ENCODE assay signal across 11 mouse cellular contexts in genomic region chr1:91215981-91216380, GRCm38 (mm10). TPM values are rescaled to one million over a fixed set of nuclear protein-coding genes. Genes with fewer than 3 reads are reported as not detected.
DNase-seq lines count a peak whose midpoint lies in the region; ATAC-seq and TF ChIP-seq lines count a peak whose summit lies in the region.
"Had no signal": no experiment of that assay in that cellular context is flagged by ENCODE, and none has a peak within 500 bp of the region (broad histone marks: within the 10 kb centered on the region; RNA-seq: fewer than 3 reads in every experiment).

No protein-coding gene starts in this region.

- TF ChIP-seq EP300 in stomach, postnatal 0 days (optimal IDR thresholded peaks at IDR 0.05), result no peak

- WGBS in kidney, adult 2 months, result 22% methylated on average over 1 of the region's 1 CpGs
- 50% methylated on average over 1 of the region's 1 CpGs for WGBS in kidney, embryonic 15.5 days
- WGBS in heart, embryonic 13.5 days, result 21% methylated on average over 1 of the region's 1 CpGs
- WGBS in stomach, postnatal 0 days, result 12% methylated on average over 1 of the region's 1 CpGs

- TF ChIP-seq POLR2A in kidney, adult 2 months (IDR thresholded peaks at IDR 0.05; ENCODE audit: low read depth, low read length), result no peak

- ATAC-seq in kidney, embryonic 15.5 days (replicated peaks; ENCODE audit: low FRiP score), result no peak
- ATAC-seq in heart, embryonic 13.5 days (ENCODE audit: extremely low read depth, insufficient number of reproducible peaks, low FRiP score, low TSS enrichment), result no peak
- no peak for ATAC-seq in stomach, postnatal 0 days (ENCODE audit: low FRiP score, low TSS enrichment)
- ATAC-seq: hindbrain, embryonic 16.5 days had no signal

- H3K4me1 ChIP-seq in kidney, adult 2 months (ENCODE audit: control insufficient read depth, insufficient read depth, low read length), result no peaks in the 10 kb centered on the region
- H3K4me1 ChIP-seq in kidney, embryonic 15.5 days, result 0 out of 2 replicates have a peak, but pooled peaks cover 13% of the 10 kb centered on the region
- peaks cover 67% of the 10 kb centered on the region for H3K4me1 ChIP-seq in heart, embryonic 13.5 days
- H3K4me1 ChIP-seq in stomach, postnatal 0 days (replicated peaks; ENCODE audit: control insufficient read depth, insufficient read depth), result no peaks in the 10 kb centered on the region

- no peak overlapping the region for H3K4me2 ChIP-seq in kidney, embryonic 15.5 days
- no peak overlapping the region for H3K4me2 ChIP-seq in heart, embryonic 13.5 days
- H3K4me2 ChIP-seq in stomach, postnatal 0 days (replicated peaks; ENCODE audit: low read depth), result no peak overlapping the region

- peak; percentile 14 for DNase-seq in kidney, adult 2 months
- DNase-seq in thymus, postnatal 0 days (ENCODE audit: low spot score), result peak; percentile 56
- DNase-seq in thymus, postnatal 25 days, result no peak
- DNase-seq in stomach, postnatal 0 days (ENCODE audit: low spot score), result no peak
- DNase-seq in embryo, embryonic 10 days (ENCODE audit: low spot score), result no peak
- no peak for DNase-seq in layer of hippocampus, adult 9-11 months
- DNase-seq: thymus, adult 18-20 months had no signal

- H3K9ac ChIP-seq in kidney, embryonic 15.5 days, result no peak overlapping the region
- peak overlapping the region; percentile 24; the same call in 1 of the 2 replicates for H3K9ac ChIP-seq in heart, embryonic 13.5 days
- no peak overlapping the region for H3K9ac ChIP-seq in stomach, postnatal 0 days (ENCODE audit: low read length)

- H3K27me3 ChIP-seq in kidney, adult 2 months (replicated peaks; ENCODE audit: control insufficient read depth, insufficient read depth, low read length), result no peaks in the 10 kb centered on the region
- H3K27me3 ChIP-seq in kidney, embryonic 15.5 days, result no peaks in the 10 kb centered on the region
- H3K27me3 ChIP-seq in heart, embryonic 13.5 days (replicated peaks), result no peaks in the 10 kb centered on the region
- no peaks in the 10 kb centered on the region for H3K27me3 ChIP-seq in stomach, postnatal 0 days (ENCODE audit: control insufficient read depth, insufficient read depth, low read length)

- no peak overlapping the region for H3K4me3 ChIP-seq in kidney, adult 2 months (ENCODE audit: insufficient read depth, low read depth, low read length)
- H3K4me3 ChIP-seq in kidney, embryonic 15.5 days (replicated peaks), result no peak overlapping the region
- H3K4me3 ChIP-seq in heart, embryonic 13.5 days, result no peak overlapping the region
- H3K4me3 ChIP-seq in stomach, postnatal 0 days (ENCODE audit: low read depth, low read length), result no peak overlapping the region
- H3K4me3 ChIP-seq: erythroblast, embryonic 14.5 days had no signal

- H3K36me3 ChIP-seq in kidney, adult 2 months (ENCODE audit: control insufficient read depth, insufficient read depth, low read length), result no peaks in the 10 kb centered on the region
- no peaks in the 10 kb centered on the region for H3K36me3 ChIP-seq in kidney, embryonic 15.5 days
- H3K36me3 ChIP-seq in heart, embryonic 13.5 days, result no peaks in the 10 kb centered on the region
- H3K36me3 ChIP-seq in stomach, postnatal 0 days (ENCODE audit: control insufficient read depth, insufficient read depth, low read length), result no peaks in the 10 kb centered on the region

- no peak for TF ChIP-seq CTCF in kidney, adult 2 months (conservative IDR thresholded peaks at IDR 0.05; ENCODE audit: insufficient read depth, insufficient read length, low read depth, low read length)
- TF ChIP-seq CTCF in stomach, postnatal 0 days (IDR thresholded peaks at IDR 0.05; ENCODE audit: low read depth), result no peak

- no peak overlapping the region for H3K27ac ChIP-seq in kidney, adult 2 months (ENCODE audit: insufficient read depth, low read depth, low read length)
- no peak overlapping the region for H3K27ac ChIP-seq in kidney, embryonic 15.5 days
- H3K27ac ChIP-seq in heart, embryonic 13.5 days (replicated peaks), result peak overlapping the region; percentile 96
- H3K27ac ChIP-seq in stomach, postnatal 0 days (replicated peaks), result peak overlapping the region; percentile 78

- H3K9me3 ChIP-seq in kidney, embryonic 15.5 days (replicated peaks), result no peaks in the 10 kb centered on the region
- no peaks in the 10 kb centered on the region for H3K9me3 ChIP-seq in heart, embryonic 13.5 days
- H3K9me3 ChIP-seq in stomach, postnatal 0 days (ENCODE audit: control insufficient read depth, low read length), result no peaks in the 10 kb centered on the region

RNA-seq across cellular contexts. Expression of gene Ube2f, which starts 34.1 kb away (rescaled TPM):
- 37.2 and 38.5 TPM in 2 replicates for polyA plus RNA-seq in kidney, adult 2 months (2012; rRNA removed)
- polyA plus RNA-seq in kidney, embryonic 15.5 days (2015; fragmentation: Nextera tagmentation; extraction: Ambion mirVana), result 72.6 and 77.9 TPM in 2 replicates
- polyA plus RNA-seq in thymus, postnatal 0 days (2015; fragmentation: Nextera tagmentation; extraction: Ambion mirVana), result 87.2 and 88.5 TPM in 2 replicates
- polyA plus RNA-seq in heart, embryonic 13.5 days (2015; fragmentation: Nextera tagmentation; extraction: Ambion mirVana), result 61.2 and 64.8 TPM in 2 replicates
- 56.9 and 61.7 TPM in 2 replicates for polyA plus RNA-seq in stomach, postnatal 0 days (2015; fragmentation: Nextera tagmentation; extraction: Ambion mirVana)

RNA-seq across cellular contexts. Expression of gene Ramp1, which starts 36.4 kb away (rescaled TPM):
- polyA plus RNA-seq in kidney, adult 2 months (2012; rRNA removed), result 1.9 and 2.6 TPM in 2 replicates
- 2.4 and 2.5 TPM in 2 replicates for polyA plus RNA-seq in kidney, embryonic 15.5 days (2015; fragmentation: Nextera tagmentation; extraction: Ambion mirVana)
- 156 and 158 TPM in 2 replicates for polyA plus RNA-seq in thymus, postnatal 0 days (2015; fragmentation: Nextera tagmentation; extraction: Ambion mirVana)
- polyA plus RNA-seq in heart, embryonic 13.5 days (2015; fragmentation: Nextera tagmentation; extraction: Ambion mirVana), result 25.8 and 31.3 TPM in 2 replicates
- polyA plus RNA-seq in stomach, postnatal 0 days (2015; fragmentation: Nextera tagmentation; extraction: Ambion mirVana), result 10.5 and 11.5 TPM in 2 replicates

Comparison
In these comparisons a context has a peak if more than half of its experiments do, and no peak if none do; other contexts are left out.
1. DNase-seq: peak in kidney, adult 2 months (single experiment) and thymus, postnatal 0 days (single experiment); none in thymus, postnatal 25 days (single experiment), stomach, postnatal 0 days (single experiment), embryo, embryonic 10 days (single experiment) and layer of hippocampus, adult 9-11 months (single experiment).
2. H3K27ac ChIP-seq: peak in heart, embryonic 13.5 days (single experiment) and stomach, postnatal 0 days (single experiment); none in kidney, adult 2 months (single experiment) and kidney, embryonic 15.5 days (single experiment).